Mouse (Mus musculus): ENCODE data around the gene Cd247.

GRCm38 (mm10) chr1:165858356-165858755, 69.9 kb downstream of the Cd247 start:
- no peak for TF ChIP-seq POLR2A (IDR thresholded peaks at IDR 0.05; ENCODE audit: borderline replicate concordance, low read depth, low read length)
- no peak for TF ChIP-seq CTCF (IDR thresholded peaks at IDR 0.05; ENCODE audit: low read depth, low read length)

Data from bone marrow macrophage, adult 2 months (primary cell).